Mouse (Mus musculus): ENCODE data around the gene Psmd12.

Gene Psmd12

DNA sequence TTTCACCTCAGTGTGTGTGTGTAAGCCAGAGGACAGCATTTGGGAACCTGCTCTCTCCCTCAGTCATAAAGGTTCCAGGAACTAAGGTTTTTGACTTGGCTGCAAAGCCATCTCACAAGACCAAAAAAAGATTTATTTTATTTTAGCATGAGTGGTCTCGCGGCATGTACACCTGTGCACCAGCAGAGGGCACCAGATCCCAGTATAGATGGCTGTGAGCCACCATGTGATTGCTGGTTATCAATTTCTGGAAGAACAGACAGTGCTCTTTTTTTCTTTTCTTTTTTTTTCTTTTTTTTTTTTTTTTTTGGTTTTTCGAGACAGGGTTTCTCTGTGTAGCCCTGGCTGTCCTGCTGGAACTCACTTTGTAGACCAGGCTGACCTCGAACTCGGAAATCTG, 32.7 kb downstream of the Psmd12 start:
- DNase-seq, result peak; percentile 61 to 62

DNA sequence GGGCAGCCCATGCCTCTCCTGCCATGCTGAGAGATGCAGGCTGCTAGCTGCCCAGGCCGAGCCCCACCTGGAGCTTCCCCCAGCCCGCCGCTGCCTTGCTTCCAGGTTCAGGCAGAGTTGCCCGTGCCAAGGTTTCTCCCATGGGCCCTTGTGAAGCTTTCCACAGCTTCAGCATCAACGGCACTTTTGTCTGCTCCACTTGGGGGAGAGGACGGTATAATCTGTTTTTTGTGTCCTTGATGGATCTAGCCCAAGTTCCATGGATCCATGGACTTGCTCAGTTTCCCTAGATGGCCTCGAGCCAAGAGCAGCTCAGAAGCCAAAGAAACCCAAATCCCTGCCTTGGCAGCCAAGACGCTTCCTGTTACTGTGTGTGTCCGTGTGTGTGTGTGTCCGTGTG, 33.8 kb downstream of the Psmd12 start:
- DNase-seq, result no peak

DNA sequence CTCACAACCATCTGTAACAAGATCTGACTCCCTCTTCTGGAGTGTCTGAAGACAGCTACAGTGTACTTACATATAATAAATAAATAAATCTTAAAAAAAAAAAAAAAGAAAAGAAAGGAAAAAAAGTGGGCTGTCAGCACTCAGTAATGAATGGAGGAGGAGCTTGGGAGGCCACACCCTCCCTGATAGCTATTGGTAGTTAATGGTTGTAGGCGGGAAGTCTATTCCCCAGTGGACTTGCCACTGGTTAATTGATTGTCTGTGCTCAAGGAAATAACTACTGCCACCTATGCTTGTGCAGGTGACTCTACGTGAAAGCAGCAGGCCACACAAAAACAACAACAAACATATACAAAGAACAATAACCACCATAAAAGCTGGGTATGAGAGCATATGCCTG, 37.1 kb downstream of the Psmd12 start:
- no peak for DNase-seq

DNA sequence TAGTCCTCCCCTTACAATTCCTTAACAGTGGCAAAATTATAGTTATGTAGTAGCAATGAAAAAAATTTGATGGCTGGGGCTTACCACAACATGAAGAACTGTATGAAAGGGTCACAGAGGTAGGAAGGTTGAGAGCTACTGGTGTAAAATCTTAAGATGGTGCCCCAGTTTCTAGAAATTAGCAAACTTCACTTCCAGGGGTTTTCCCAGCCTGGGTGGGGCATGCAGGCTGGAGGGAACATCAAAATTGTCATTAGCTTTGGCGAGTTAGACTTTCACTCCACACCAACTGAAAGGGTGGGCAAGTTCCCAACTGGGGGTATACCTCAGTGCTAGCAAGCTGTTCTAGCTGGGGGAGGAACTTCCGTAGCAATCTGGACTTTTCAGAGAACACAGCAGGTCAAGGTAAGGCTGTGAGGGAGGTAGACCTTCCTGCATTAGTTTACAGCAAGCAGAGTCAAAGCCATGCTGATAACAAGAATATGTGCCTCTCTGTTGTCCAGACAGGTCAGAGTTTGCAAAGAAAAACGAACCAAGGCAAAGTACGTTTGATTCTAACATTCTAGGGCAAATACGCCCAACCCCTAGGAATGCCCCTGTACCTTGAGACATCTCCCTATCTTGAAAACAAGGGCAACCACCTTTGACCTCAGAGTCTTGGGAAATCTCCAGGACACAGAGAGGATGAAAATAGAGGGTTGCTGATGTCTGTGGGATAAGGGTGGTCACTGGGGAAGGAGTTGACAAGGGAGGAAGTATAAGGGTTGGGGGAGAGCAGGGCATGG, 39.6 kb downstream of the Psmd12 start:
- no peak for DNase-seq

DNA sequence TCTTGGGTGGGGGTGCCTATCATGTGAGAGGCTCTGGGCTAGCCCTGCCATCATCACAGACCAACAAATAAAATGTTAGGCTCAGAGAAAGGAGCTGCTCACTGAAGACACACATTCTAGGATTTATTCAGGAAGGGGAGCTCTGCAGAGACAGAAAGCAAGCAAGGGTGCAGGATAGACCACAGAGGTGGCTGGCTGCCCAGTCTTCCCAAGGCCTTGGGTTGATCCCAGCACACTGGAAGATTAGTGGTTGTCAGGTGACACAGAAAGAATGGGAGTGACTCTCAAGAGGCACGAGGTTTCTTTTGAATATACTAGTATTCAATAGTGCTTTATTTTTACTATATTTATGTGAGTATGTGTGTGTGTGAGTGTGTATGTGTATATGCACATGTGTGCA, 41.9 kb downstream of the Psmd12 start:
- DNase-seq, result no peak

DNA sequence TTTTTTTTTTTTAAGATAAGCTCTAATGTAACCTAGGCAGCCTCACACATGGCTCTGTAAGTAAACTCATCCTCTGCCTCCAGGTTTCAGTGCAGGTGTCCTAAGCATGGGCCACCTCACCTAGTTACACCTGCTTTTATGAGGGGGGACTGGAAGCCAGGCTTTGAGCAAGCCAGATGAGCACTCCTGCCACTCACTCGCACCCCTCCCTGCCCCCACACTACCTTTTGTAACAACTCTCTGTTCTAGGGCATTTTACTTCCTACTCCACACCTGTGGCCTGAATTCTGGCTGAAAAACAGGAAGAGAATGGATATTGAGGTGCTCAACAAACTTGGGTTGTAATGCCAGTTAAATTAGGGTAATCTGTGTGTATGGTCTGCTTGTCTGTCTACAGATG, 45.7 kb downstream of the Psmd12 start:
- DNase-seq, result peak; percentile 29 to 51

DNA sequence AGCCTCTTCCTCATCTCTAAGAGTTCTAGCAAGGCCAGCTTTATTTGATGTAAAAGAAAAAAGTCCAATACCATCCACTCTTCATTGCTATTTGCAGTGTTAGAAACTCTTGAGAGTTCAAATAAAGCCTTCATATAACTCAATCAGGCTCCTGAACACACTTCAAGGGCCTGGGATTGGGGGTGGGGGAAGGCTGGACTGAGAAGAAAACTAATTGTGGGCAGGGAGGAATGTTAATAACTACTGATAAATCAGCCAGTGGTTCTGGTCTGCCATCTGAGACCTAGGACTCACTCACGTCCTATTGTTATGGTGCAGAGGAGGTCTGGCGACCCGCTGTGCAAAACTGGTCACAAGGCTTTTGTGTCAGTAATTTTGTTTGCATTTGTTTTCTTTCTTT, 48.3 kb downstream of the Psmd12 start:
- DNase-seq, result no peak

DNA sequence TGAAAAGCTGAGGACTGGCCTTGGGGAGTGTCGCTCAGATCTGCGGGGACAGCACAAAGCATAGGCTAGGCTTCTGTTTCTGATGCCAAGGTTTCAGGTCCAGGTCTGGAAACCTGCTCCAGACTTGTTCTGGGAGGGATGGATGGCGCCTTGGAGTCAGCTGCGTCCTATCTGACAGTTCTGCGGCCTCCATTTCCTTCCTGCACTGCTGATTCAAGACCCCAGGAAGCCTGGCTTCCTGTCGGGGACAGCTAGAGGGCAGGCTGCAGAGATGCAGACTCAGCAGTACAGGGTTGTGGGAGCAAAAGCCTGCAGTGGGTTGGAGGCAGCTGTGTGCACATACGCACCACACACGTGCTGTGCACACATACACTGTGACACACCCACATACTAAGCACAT, 50.0 kb downstream of the Psmd12 start:
- DNase-seq, result peak; percentile 71 to 85

DNA sequence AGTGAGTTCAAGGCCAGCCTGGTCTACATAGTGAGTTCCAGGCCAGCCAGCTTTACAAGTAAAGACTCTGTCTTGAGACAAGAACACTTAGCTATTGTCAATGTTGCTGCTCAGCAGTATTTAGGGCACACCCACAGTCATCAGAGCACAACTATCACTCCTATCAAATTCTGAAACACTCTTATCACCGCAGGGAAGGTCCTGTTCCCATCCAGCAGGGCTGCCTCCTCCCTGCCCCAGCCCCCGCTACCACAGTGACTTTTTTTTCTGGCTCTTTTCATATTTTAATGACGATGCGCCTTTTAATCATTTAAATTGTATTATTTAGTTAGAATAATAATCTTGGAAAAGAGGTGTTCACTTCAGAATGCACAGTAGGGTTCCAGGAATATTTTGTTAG, 52.2 kb downstream of the Psmd12 start:
- DNase-seq, result no peak

DNA sequence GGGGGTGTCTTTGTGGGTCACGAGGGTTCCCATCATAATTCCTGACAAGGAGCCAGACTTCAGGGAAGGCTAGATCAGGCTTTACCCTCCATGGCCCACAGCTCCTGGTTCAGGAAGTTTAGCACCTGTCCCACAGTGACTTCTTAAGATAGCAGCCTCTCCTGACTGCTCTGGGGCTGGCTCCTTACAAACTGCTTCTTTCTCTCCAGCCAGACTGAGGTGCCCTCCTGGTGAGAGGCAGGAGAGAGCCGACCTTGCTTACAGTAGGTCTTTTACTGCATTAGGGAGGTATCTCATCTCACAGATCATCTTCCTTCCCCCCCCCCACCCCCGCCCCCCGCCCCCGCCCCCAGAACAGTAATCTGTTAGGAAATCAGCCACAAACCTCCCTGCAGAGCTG, 53.0 kb downstream of the Psmd12 start:
- no peak for DNase-seq

DNA sequence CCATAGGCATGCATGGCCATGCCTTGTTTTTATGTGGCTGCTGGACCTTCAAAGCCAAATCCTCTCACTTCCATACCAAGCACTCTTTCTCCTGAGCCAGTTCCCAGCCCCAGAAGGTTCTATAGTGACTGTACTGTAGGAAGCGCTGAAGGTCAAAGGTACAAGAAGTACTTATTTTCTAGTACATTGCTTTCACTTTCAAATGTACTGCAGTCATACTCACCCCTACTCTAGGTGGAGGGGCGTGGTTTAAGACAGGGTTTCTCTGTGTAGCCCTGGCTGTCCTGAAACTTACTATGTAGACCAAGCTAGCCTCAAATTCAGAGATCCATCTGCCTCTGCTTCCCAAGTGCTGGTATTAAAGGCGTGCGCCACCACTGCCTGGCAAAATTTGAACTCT, 59.7 kb downstream of the Psmd12 start:
- no peak for DNase-seq

DNA sequence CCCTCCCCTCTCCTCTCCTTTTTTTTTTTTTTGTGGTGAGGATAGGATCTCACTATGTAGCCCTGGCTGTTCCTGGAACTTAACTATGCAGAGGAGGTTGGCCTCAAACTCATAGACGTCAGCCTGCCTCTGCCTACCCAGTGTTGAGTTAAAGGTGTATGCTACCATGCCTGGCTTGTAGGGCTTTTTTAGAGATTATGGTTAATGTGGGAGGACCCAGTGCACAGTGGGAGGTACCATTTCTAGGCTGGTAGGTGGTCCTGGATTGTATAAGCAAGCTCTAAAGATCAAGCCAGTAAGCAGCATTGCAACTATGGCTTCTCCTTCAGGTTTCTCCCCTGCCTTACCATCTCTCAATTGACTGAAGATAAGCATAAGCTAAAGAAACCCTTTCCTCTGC, 61.1 kb downstream of the Psmd12 start:
- DNase-seq, result no peak

DNA sequence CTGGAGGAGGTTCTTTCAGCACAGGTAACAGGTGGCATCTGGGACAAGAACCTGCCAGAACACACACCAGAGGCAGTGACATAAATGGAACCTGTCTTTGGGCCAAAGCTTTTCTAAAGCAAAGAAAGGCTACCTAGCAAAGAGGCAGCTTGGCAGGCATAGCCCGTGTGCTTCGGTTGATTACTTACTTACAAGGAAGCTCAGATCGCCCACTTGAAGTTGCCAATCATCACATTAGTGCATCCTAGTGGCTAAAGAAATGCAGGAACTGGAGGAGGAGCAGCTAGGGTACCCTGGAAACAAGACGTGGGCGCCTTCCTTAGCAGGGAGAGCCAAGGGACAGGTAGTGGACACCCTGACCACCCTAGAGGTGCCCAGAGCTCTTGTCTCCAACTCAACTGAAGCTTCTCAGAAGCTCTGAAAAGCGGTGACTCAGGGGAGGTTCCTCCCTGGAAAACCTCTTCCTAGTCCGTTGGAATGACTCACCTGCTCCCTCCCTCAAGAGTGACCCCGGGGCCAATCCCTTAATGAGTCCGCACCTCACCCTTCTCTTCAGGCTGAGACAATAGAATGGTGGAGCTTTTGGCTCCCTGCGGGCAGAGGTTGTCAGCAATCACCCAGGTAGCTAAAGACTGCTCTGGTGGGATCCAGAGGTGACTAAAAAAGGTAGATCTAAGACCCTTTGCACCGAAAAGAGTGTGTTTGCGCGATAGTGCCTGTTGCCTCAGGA, 66.6 kb downstream of the Psmd12 start:
- DNase-seq, result no peak

DNA sequence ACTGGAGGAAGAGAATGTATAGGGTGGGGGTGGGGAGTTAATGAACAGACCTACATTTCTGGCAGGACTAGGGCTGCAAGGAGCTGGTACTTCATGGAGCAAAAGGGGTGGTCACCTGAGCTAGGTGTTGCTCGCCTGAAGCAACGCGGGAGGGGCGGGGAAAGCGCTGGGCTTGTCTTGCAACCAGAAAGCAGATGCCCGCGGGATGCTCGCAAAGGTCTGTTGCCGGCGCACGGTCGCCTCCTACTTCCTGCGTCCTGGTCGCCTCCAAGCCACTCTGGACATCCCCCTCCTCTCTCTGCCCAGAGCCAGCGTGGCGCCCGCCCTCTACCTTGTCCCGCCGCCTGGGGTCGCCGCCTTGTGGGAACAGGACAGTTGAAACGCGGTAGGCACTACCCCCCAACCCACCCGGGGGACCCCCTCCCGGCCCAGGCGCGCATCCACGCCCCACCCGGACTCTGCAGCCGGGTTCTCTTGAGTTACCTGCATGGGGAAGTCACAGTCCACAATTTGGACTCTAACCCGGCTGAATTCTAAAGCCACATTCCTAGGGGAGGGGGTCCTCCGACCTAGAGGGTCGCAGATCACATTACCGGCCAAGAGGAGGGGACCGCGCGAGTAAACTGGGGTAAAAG, 67.5 kb downstream of the Psmd12 start:
- peak; percentile 53 to 68 for DNase-seq

DNA sequence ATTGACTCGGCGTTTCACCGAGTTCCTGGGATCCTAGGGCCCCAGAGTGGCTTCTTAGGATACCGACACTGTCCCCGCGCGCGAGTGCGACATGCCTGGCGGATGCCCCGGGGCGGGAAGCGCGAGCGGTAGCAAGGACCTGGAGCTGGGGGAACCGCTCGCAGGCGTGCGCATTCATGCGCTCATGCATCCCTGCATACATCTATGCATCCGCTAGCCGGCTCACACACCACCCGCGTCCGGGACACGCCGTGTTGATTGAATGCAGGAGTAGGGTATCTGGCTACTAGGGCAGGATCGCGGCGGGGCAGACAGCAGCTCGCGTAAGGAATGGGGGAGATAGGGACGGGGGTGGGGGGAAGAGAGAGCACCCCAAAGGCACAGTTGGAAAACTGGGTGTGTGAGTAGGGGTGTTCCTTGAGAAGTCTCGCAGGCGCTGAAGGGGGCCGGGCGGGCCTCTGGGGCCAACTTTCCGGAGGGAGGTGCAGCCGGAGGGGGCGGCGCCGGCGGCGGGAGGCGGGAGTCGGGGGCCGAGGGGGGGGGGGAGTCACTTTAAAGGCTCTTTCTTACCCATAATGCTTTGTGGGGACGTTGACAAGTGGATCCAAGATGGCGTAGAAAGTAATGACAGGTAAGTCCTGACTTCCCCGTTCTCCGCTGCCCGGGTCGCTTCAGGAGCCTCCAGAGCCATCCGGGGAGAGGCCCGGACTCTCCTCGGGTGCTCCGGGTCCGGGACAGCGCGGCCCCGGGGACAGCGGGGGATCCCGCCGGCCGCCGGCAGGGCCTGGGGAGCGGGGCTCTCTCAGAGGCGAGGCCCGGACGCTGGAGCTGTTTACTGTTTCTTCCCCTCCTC, 68.3 kb downstream of the Psmd12 start, which contains the start of gene Helz:
Gene Helz, plus strand, starts transcription at position 580 of the 853 bp plus-strand sequence.
- DNase-seq, result peak; percentile 87 to 89

DNA sequence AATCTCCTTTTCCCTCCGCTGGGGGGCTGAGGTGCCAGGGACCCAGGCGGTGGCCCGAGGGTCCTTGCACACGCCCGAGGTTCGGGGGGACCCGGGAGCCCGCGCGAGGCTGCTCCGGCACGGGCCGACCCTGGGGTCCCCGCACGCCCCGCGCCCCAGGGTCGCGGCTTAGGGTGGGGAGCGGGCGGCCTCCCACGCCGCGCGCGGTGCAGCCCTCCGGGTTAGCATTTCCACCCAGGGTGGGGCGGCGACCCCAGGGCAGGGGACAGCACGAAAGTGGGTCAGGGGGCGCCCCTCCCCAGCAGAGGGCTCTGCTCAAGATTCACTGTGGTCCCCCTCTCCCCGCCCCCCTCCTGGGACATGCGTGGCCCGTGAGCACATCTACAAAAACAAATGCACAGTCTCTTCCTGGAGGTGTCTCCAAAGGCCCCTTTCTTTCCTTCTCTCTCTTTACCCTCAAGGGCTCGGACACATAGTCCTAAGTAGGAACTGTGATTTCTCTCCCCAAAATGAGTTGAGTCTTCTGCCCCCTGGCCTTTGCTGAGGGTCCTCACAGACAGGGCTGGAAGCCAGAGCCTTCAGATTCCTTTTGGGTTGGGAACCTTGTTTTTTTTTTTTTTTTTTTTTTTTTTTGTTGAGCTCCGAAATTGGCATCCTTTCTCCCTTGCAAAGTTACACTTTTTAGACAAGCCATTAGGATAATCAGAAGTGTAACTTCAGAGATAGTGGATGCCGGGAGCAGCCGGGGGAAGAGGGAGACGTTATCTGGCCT, 69.1 kb downstream of the Psmd12 start:
- peak; percentile 56 to 71 for DNase-seq

Measured in thymus, postnatal 36 days (tissue).